Mouse (Mus musculus) c-Kit-positive CD71-positive TER-119-positive erythroid progenitor cells, embryonic 14.5 days (primary cell): ENCODE measurements around the gene Cdc26.

ENCODE experiments used
- DNase-seq: peaks from one replicate; pipeline ENCODE4 v3.0.0-alpha.2; 2013; ENCODE audit warnings: low spot score

Cdc26 gene

GRCm38 (mm10) chr4:62398956-62399355 lies 9.5 kb downstream of the Cdc26 start:
- DNase-seq, result no peak

DNA sequence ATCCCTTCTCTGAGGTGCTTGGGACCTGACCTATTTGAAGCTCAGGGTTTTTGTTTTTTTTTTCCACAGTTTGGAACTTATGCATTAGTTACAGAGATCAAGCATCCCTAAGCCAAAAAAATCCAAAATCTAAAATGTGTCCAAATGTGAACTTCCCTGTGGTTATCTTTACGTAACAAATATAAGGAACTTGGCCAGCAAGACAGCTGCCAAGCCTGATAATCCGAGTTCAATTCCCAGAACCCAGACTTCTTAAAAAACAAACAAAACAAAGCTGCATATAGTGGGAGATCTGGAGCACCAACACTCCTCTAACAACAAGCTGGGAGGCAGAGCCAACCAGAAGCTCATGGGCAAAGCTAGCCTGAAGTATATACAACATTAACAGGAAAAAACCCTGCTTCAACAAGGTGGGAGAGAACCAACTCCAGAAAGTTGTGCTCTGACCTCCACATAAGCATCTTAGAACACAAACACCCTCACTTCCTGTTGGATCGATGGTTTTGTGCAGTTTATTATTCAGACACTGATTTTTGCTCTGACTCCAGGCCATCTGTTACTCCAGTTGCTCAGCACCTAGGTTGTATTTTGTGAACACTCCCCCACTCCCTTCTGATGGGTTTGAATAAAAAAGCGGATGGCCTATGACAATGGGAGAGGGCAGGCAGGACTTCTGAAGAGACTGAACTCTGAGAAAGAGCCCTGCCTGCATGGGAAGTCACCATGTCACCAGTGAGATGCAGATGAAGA lies 10.7 kb downstream of the Cdc26 start:
- DNase-seq, result no peak

DNA sequence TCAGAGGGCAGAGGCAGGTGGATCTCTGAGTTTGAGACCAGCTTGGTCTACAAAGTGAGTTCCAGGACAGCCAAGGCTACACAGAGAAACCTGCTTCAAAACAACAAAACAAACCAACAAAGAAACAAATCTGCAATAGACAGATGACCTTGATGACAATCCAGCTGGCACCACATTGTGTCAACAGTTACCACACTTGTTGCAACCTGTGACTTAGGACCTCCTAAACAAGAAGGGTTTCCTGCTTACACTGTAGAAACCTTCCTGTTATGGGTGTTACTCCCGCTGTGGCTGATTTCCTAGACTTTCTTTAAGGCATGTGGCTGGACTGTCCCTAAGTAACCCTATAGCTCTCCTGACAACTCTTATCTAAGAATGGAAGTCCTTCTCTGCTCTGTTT lies 12.6 kb downstream of the Cdc26 start:
- no peak for DNase-seq

DNA sequence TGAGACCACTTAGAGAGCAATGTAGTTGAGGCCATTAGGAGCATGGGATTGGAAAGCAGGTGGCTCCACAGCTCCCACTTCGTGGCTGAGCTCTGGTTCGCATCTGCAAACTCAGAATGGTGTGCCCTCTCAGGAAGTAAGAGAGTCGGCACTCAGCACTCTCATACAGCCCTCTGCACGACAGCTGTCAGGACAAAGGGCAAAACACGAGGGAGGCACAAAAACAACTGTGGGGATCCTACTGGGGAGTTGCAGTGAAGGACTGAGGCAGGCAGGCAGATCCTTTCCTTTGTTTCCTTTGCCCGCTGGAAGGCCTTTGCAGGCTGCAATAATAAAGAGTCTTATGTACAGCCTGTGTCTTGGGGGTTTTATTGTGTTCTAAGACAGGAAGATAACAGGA lies 15.0 kb downstream of the Cdc26 start:
- DNase-seq, result no peak

DNA sequence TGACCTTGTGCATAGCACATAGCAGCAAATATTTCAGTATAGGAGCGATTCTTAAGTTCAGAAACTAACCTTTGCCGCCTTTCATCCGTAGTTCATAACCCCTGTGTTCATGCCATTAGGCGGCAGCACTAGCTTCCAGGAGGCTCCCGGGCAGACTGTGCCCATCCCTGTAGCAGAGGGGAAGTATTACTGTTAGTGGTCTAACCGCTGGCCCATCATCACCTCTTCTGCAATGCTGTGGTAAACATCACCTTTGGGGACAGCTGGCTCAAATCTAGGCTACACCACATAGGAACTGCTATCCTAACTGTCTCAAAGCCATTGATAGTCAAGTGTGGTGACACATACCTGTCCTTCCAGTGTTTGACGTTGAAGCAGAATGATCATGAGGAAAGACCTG lies 16.6 kb downstream of the Cdc26 start:
- DNase-seq, result no peak

DNA sequence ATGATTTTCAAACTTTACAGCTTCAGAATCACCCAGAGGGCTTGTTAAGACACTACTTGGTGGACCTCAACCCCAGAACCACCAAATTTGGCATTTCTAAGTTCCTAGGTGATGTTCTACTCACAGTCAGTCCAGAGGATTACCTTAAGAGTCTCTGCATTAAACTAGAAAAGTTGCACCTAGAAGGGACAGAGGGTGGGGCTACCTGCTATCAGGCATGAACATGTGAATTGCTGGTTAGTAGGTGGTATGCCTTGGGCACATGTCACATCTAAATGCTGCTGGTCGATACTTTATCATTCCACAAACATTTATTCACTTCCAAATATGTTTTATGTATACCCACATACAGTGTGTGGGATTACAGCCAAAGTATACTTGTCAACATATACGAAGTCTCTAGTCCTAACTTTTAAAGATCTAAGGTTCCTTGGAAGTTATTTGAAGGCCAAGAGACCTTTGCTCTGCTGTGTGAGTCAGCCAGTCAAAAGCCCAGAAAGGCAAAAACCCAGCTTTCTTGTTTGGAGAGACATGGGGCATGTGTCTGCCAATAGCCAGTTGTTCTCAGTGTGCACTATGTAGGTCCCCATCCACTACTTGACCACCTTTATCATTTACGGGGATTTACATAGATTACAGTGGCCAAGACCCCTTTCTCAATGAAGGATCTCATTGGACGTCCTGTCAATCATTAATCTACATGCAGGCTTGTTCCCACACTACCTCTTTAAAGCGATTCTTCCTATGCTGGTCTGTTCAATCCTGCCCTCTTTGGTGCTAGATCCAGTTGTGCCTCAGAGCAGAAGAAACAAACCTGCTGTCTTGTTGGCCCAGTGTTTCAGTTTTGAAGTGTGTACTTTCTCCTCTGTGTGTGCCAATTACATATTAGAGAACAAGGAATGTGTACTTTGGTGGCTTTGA lies 18.6 kb downstream of the Cdc26 start:
- no peak for DNase-seq

DNA sequence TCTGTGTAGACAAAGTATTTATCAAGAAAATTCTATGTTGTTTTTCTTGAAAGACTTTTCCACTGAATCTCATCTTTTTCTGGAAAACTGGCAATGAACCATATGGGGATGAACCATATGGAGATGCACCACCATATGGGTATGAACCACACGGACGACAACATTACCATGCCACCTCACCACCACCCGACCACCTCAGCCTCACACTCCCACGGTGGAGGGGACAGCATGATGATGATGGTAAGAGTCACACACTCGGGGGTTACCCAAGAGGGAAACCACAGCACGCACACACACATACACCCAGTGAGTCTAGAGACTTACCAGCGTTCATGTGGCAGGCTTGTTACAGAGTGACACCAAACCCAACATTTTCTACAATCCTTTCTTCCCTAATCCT lies 23.0 kb downstream of the Cdc26 start:
- DNase-seq, result no peak

DNA sequence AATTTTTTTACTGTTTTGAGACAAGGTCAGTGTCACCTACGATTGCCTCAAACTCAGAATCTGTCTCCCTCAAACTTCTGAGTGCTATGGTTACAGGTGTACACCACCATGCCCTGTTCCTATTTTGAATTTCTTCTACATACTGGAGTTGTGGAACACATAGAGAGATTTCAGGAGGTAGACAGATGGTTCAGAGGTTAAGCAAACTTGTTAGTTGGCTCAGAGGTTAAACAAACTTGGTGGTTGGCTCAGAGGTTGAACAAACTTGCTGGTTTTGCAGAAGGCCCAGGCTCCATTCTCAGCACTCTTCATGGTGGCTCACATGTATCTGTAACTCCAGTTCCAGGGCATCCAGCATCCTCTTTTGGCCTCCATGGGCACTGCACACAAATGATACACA lies 24.3 kb downstream of the Cdc26 start:
- DNase-seq, result no peak

GRCm38 (mm10) chr4:62383752-62384151 lies 24.7 kb downstream of the Cdc26 start:
- no peak for DNase-seq

GRCm38 (mm10) chr4:62383207-62383606 lies 25.2 kb downstream of the Cdc26 start:
- no peak for DNase-seq

- DNase-seq, result no peak
Observed at GRCm38 (mm10) chr4:62379724-62380381, 28.6 kb downstream of the Cdc26 start.

DNA sequence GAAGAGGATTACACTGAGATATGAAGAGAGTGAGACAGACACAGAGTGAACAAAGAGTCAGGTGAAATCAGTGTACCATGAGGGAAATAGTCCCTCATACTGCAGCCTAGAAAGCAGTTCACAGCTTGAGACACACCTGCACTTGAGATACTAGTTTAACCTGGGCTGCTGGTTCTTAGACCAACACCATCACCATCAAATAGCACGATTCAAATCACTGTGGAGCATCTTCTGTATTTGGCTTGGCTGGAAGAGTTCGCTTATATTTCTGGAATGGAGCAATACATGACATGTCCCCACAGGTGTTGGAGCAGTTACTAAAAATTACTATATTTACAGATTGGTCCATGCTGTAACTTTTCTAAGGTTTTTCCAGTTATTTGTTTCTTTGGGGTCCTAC lies 32.3 kb downstream of the Cdc26 start:
- DNase-seq, result no peak

DNA sequence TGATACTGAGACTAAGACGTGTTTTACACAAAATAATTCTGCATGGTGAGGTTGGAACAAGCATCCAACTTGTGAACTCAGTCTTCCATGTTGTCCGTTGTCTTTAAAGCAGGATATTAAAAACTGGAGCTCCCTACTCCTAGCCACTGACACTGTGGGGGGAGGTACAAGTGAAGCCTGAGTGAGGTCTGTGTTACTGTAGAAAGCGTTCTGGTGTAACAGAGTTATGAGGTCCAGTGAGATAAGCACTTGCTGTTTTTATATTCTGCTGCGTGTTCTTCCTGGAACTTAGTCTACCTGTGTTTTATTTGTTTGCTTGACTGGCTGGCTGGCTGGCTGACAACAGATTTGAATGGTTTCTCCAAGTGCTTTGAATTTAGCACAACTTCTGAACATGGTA lies 34.1 kb downstream of the Cdc26 start:
- DNase-seq, result no peak

DNA sequence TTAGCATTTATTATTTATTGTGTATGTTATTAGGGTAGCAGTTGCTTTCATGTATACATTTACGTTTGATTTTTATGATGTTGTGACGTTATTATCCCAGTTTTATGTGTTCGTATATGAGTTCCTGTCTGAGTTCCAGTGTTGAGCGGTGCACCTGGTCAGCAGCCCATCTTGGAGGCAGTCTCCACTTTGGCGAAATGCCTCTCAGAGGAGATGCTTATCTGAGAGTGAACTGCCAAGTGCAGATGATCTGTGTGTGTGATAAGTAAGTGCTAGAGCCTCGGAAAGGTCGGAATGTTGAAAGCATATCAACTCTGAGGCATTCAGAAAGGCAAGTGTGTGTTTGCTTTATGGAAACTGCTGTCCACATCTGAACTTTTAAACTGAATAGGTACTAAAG lies 34.8 kb downstream of the Cdc26 start:
- no peak for DNase-seq

GRCm38 (mm10) chr4:62372818-62373520 lies 35.5 kb downstream of the Cdc26 start:
- no peak for DNase-seq

- no peak for DNase-seq
Observed at GRCm38 (mm10) chr4:62372410-62372809, 36.0 kb downstream of the Cdc26 start.

DNA sequence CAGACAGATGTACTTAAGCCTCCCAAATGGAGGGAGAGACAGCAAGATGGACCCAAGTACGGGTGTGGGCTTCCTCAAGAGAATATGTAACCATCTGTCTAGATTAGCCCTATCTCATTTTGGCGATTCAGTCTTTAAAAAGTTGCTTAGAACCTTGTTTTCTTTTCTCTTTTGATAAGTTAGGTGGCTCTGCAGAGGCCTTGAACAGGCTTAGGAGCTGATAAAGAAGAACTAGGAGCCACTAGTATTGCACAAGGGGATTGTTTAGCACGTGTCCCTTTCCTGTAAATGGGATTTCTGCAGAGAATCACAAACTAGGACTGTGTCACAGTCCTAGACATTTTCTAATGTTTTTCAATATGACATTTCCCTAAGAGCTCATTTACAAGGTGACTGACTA lies 39.4 kb downstream of the Cdc26 start:
- DNase-seq, result peak; percentile 53

GRCm38 (mm10) chr4:62367586-62367985 lies 40.9 kb downstream of the Cdc26 start:
- DNase-seq, result no peak

- DNase-seq, result no peak
Observed at GRCm38 (mm10) chr4:62366291-62366690, 42.2 kb downstream of the Cdc26 start.

DNA sequence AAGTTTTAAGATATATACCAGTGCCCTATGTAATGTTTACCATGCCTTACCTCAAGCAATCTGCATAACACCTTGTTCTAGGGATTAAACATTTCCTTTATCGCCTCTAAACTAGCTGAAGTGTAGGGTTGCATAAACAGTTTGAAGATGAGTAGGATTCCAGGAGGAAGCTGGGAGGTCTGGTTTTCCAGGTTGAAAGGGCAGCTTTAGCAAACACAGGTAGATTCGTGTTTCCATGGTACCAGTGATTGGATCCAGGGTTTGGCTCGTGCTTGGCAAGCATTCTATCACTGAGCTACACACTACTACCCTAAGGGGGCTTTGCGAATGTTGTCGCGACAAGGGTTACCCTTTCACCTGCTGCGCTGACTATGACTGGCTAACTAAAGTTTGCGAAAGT lies 44.1 kb downstream of the Cdc26 start:
- DNase-seq, result no peak

DNA sequence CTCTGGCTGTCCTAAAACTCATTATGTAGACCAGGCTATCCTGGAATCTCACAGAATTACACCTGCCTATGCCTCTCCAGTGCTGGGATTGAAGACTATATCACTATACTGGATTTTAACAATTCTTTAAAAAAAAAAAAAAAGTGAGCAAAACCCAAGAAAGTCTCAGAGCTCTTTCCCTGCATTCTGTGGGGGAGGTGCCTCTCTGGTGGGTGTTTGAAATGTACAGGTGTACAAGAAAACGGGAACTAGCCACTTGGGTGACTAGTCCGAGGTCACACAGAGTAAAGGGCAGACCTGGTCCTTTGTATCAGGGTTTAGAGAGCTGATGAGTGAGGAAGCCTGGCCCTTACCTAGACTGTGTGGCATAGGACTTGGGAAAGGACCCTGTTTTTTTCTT lies 46.0 kb downstream of the Cdc26 start:
- no peak for DNase-seq

DNA sequence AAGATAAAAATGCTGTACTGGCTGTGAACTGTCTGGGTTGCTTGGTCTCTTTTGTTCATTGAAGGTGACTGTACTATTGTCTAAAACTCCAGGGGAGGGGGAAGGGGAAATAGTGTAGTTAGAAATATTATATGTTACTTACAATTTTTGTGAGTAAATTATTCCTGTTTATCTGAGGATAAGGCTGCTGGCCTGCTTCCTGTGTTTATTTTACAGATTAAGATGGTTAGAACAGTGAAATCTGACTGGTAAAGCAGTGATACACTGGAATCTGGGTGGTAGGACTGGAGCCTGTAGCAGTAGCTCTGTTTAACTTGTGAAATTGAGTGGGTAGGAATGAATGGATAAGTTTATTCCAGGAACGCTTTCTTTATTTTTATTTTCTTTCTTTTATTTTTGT lies 46.4 kb downstream of the Cdc26 start:
- DNase-seq, result no peak
